Mouse (Mus musculus) embryonic facial prominence, embryonic 14.5 days (tissue): ENCODE measurements around the gene Theg. TPM values are rescaled to one million over a fixed set of nuclear protein-coding genes. Genes with fewer than 3 reads are reported as not detected.

Experiments
- ATAC-seq: fragments of 200-750 bp; cut with Nextera tagmentation; 2 replicates; pipeline ENCODE4 v1.8.0; 2017; ENCODE audit warnings: low read depth, moderate number of reproducible peaks, moderate TSS enrichment
- DNase-seq: peaks from one replicate; pipeline ENCODE4 v3.0.0-alpha.2; 2015; ENCODE audit warnings: low spot score
- H3K27ac ChIP-seq: fragments of 300-500 bp; sonication (generic); replicated peaks from 2 replicates; pipeline ENCODE4 v1.5.1; 2014; ENCODE audit warnings: low read depth, mild to moderate bottlenecking, low read length, moderate library complexity
- H3K27me3 ChIP-seq: fragments of 300-500 bp; sonication (generic); replicated peaks from 2 replicates; pipeline ENCODE4 v1.6.1; 2014; ENCODE audit warnings: low read length; ENCODE audit not compliant: control insufficient read depth, insufficient read depth
- H3K36me3 ChIP-seq: fragments of 300-500 bp; sonication (generic); 2 replicates; pipeline ENCODE4 v1.6.1; 2014; ENCODE audit warnings: low read length, mixed read lengths; ENCODE audit not compliant: control insufficient read depth, insufficient read depth
- H3K4me1 ChIP-seq: fragments of 300-500 bp; sonication (generic); 2 replicates; pipeline ENCODE4 v1.6.1; 2014; ENCODE audit warnings: antibody characterized with exemption, low read length; ENCODE audit not compliant: control insufficient read depth, insufficient read depth
- H3K4me2 ChIP-seq: fragments of 300-500 bp; sonication (generic); 2 replicates; pipeline ENCODE4 v1.6.1; 2014; ENCODE audit warnings: low read depth, mild to moderate bottlenecking, low read length, moderate library complexity, mixed read lengths
- H3K4me3 ChIP-seq: fragments of 300-500 bp; sonication (generic); 2 replicates; pipeline ENCODE4 v1.5.1; 2014; ENCODE audit warnings: low read depth, mild to moderate bottlenecking, low read length
- H3K9ac ChIP-seq: fragments of 300-500 bp; sonication (generic); 2 replicates; pipeline ENCODE4 v1.6.1; 2014; ENCODE audit warnings: low read depth, mild to moderate bottlenecking, low read length, moderate library complexity, mixed read lengths
- H3K9me3 ChIP-seq: fragments of 300-500 bp; sonication (generic); 2 replicates; pipeline ENCODE4 v1.6.1; 2016; ENCODE audit warnings: low read length; ENCODE audit not compliant: control insufficient read depth
- WGBS: fragments of 180-500 bp; shearing (Covaris S2); extraction: QIAGEN DNeasy Blood & Tissue Kit; methylation state at CpG from one replicate; pipeline ENCODE4 v1.1.7; 2014; 5-methylcytosine and 5-hydroxymethylcytosine counted together
- polyA plus RNA-seq: library from polyadenylated mRNA; unstranded; fragments of >200 nt; fragmentation: Nextera tagmentation; extraction: Ambion mirVana; gene quantifications from 2 replicates; pipeline ENCODE4 v1.2.1, GENCODE M21; 2014

Theg gene
- polyA plus RNA-seq, 1 experiment from 2014 or later: not detected

GRCm38 (mm10) chr10:79616376-79616775, 29.2 kb upstream of the Theg start:
- ATAC-seq (no peak), DNase-seq (no peak)
- no peak overlapping the region for H3K27ac ChIP-seq
- H3K27me3 ChIP-seq: peaks cover 24% of the 10 kb centered on the region
- no peak overlapping the region for H3K4me2 ChIP-seq
- H3K4me3 ChIP-seq: no peak overlapping the region
- 0 out of 2 replicates have a peak, but pooled peaks cover 12% of the 10 kb centered on the region for H3K4me1 ChIP-seq
- no peaks in the 10 kb centered on the region for H3K9me3 ChIP-seq
- H3K36me3 ChIP-seq: no peaks in the 10 kb centered on the region
- no peak overlapping the region for H3K9ac ChIP-seq
- 92% methylated on average over 5 of the region's 5 CpGs for WGBS

DNA sequence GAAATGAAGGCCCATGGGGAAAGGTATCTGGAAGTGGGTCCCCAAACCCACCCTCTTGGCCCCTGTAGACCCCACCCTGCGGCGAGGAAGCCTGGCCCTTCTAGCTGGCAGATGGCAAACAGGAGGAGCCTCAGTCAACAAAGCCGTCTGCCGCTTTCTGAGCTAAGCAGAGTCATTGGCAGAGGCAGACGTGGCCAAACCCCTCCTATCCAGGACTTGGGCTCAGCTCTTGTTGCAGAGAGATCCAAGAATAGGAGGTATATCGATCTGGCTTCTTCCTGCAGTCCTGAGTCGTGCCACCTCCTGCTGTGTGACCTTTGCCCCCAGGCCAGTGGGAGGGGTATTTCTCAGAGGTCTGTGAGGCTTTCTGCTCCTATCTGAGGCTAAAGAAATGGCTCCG, 28.7 kb upstream of the Theg start:
- WGBS: 22% methylated on average over 8 of the region's 8 CpGs
- ATAC-seq: no peak

DNA sequence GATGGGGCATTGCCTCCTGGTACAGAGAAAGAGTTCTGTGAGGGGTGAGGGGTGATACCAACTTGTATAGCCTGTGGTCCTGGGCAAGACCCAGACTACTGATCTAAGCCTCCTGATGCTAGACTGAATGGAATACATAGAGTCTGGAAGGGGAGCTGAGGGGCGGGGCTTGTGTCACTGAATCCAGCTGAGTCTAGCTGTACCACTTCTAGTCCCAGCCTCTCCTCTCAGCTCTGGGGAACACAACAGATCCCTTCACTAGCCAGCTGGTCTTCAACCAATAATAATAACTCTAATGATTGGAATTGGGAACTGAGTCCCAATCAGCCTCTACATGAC, 27.1 kb upstream of the Theg start:
- Histone ChIP-seq H3K4me1 (0 out of 2 replicates have a peak, but pooled peaks cover 12% of the 10 kb centered on the region), H3K9ac (no peak overlapping the region), H3K27me3 (peaks cover 29% of the 10 kb centered on the region), H3K36me3 (no peaks in the 10 kb centered on the region), H3K4me3 (peak overlapping the region; percentile 55), H3K9me3 (no peaks in the 10 kb centered on the region), H3K4me2 (peak overlapping the region; percentile 97), H3K27ac (no peak overlapping the region)
- no peak; the same call in 1 of the 2 replicates for ATAC-seq
- no peak for DNase-seq
- 100% methylated on average over 1 of the region's 1 CpGs for WGBS

More for the DNA sequence above, 28.7 kb upstream of the Theg start:
- no peak overlapping the region for H3K4me2 ChIP-seq
- no peak overlapping the region for H3K4me3 ChIP-seq
- 0 out of 2 replicates have a peak, but pooled peaks cover 12% of the 10 kb centered on the region for H3K4me1 ChIP-seq
- H3K27ac ChIP-seq: no peak overlapping the region
- H3K9me3 ChIP-seq: no peaks in the 10 kb centered on the region
- no peaks in the 10 kb centered on the region for H3K36me3 ChIP-seq
- H3K9ac ChIP-seq: no peak overlapping the region
- H3K27me3 ChIP-seq: peaks cover 29% of the 10 kb centered on the region
- peak; percentile 28 for DNase-seq

DNA sequence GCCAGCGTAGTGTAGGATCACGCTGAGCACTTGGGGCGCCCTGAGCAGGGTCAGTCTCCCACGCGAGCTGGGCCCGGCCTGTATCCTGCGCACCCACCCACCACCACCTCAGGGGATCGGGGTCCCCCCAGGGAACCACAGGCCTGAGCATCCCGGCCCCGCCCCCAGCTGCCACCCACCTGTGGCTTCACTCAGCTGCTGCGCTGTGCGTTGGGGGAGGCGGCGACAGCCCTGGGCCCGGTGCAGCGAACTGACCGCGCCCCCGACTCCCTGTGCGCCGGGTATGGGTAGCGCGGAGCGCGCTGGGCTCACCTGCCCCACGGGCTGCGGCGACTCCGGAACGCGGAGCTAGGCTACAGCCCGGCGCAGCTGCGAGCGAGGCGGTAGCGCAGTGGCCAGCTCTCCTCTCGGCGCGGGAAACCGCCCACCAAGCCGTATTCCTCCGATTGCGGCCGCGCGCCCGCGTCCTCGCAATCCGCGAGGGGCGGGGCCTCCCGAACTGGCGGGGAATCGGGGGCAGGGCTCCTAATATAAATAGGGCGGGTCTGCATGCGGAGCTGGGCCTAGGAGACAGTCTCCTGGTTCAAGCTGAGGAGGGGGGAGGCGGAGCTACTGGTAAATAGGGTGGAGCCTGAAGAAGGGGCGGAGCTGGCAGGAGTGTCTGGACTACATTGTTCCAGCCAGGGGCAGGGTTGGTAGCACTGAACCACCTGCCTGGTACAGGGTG, 26.6 kb upstream of the Theg start, which contains the start of gene C2cd4c:
Gene C2cd4c, minus strand, starts transcription at position 448 of the 727 bp plus-strand sequence.
- H3K27ac ChIP-seq: no peak within 1 kb of the TSS
- H3K9me3 ChIP-seq: no peaks in the 10 kb centered on the region
- 0 out of 2 replicates have a peak, but pooled peaks cover 12% of the 10 kb centered on the region for H3K4me1 ChIP-seq
- no peaks in the 10 kb centered on the region for H3K36me3 ChIP-seq
- 2% methylated on average over 35 of the region's 60 CpGs for WGBS
- peaks cover 31% of the 10 kb centered on the region for H3K27me3 ChIP-seq
- peak within 1 kb of the TSS; percentile 55 for H3K4me3 ChIP-seq
- ATAC-seq (peak; percentile 89), DNase-seq (peak; percentile 85)
- H3K9ac ChIP-seq: peak within 1 kb of the TSS; percentile 71
- peak within 1 kb of the TSS; percentile 97 for H3K4me2 ChIP-seq

DNA sequence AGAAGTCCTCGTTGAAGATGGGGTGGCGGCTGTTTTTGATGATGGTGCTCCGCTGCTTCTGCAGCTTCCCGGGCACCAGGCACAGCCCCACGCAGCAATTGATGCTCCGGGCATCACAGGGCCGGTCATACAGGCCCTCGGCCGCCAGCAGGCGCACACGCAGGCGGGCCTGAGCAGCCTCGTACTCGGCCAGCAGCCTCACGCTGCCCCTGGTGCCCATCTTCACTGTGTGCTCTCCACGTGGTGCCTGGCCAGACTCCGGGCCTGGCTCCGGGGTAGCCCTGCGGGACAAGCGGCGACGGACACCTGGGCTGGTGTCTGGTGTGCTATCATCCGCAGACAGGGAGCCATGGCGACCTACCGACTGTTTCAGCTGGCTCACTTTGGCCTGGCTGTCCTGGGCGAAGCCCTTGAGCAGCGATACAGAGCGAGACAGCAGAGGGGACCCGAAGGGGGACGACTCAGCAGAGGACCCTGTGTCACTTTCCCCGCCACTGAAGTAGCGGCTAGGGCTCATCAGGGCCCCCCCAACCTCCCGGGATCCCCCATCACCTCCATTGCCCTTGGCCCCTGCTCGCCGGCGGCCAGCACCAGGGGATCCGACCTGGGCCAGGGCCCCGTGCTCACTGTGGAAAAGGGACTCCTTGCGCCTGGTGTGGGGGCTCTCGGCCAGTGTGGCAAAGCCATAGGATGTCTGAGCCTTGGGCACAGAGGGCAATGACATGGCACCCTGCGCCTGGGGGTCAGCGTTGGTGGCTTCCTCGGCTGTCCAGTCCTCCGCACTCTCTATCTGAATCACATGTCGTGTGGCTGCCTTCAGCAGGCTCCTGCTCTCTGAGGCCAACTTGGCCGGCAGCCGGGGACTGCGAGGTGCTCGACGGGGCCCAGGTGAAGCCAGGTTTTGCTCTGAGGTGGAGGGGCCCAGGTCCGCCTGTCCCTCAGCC, 25.3 kb upstream of the Theg start:
- Histone ChIP-seq H3K9me3 (no peaks in the 10 kb centered on the region), H3K4me3 (peak overlapping the region; percentile 18), H3K4me1 (0 out of 2 replicates have a peak, but pooled peaks cover 12% of the 10 kb centered on the region), H3K27ac (no peak overlapping the region), H3K9ac (peak overlapping the region; percentile 34; the same call in 1 of the 2 replicates), H3K4me2 (peak overlapping the region; percentile 36), H3K27me3 (peaks cover 32% of the 10 kb centered on the region), H3K36me3 (no peaks in the 10 kb centered on the region)
- ATAC-seq (peak; percentile 30; the same call in 1 of the 2 replicates), DNase-seq (no peak)
- 13% methylated on average over 46 of the region's 51 CpGs for WGBS

- no peaks in the 10 kb centered on the region for H3K36me3 ChIP-seq
- 63% methylated on average over 1 of the region's 5 CpGs for WGBS
- DNase-seq (no peak), ATAC-seq (no peak)
- no peaks in the 10 kb centered on the region for H3K9me3 ChIP-seq
- no peak overlapping the region for H3K27ac ChIP-seq
- H3K4me1 ChIP-seq: 0 out of 2 replicates have a peak, but pooled peaks cover 12% of the 10 kb centered on the region
- no peak overlapping the region for H3K9ac ChIP-seq
- H3K4me2 ChIP-seq: no peak overlapping the region
- no peak overlapping the region for H3K4me3 ChIP-seq
- H3K27me3 ChIP-seq: peaks cover 32% of the 10 kb centered on the region
Observed at GRCm38 (mm10) chr10:79611296-79611695, 24.2 kb upstream of the Theg start.

- WGBS: 74% methylated on average over 3 of the region's 3 CpGs
- ATAC-seq (no peak), DNase-seq (no peak)
- no peaks in the 10 kb centered on the region for H3K9me3 ChIP-seq
- H3K4me2 ChIP-seq: no peak overlapping the region
- H3K4me3 ChIP-seq: no peak overlapping the region
- no peak overlapping the region for H3K9ac ChIP-seq
- no peak overlapping the region for H3K27ac ChIP-seq
- 0 out of 2 replicates have a peak, but pooled peaks cover 12% of the 10 kb centered on the region for H3K4me1 ChIP-seq
- no peaks in the 10 kb centered on the region for H3K36me3 ChIP-seq
- peaks cover 32% of the 10 kb centered on the region for H3K27me3 ChIP-seq
Observed at GRCm38 (mm10) chr10:79609276-79609675, 22.1 kb upstream of the Theg start.

GRCm38 (mm10) chr10:79607892-79608291, 20.8 kb upstream of the Theg start:
- H3K4me2 ChIP-seq: no peak overlapping the region
- no peak overlapping the region for H3K9ac ChIP-seq
- no peak for DNase-seq
- H3K4me1 ChIP-seq: 0 out of 2 replicates have a peak, but pooled peaks cover 5% of the 10 kb centered on the region
- no peak overlapping the region for H3K4me3 ChIP-seq
- H3K27ac ChIP-seq: no peak overlapping the region
- H3K36me3 ChIP-seq: no peaks in the 10 kb centered on the region
- ATAC-seq: 0 out of 2 replicates have a peak, but pooled peaks have one; percentile 31
- peaks cover 24% of the 10 kb centered on the region for H3K27me3 ChIP-seq
- H3K9me3 ChIP-seq: no peaks in the 10 kb centered on the region
- 25% methylated on average over 2 of the region's 2 CpGs for WGBS
